Mouse (Mus musculus): ENCODE measurements around the gene Macf1.
"Not testable (repeated sequence)": the region's sequence is repeated elsewhere in the genome, so short reads cannot be mapped to it uniquely, and the experiment has no call there.

The Macf1 gene

DNA sequence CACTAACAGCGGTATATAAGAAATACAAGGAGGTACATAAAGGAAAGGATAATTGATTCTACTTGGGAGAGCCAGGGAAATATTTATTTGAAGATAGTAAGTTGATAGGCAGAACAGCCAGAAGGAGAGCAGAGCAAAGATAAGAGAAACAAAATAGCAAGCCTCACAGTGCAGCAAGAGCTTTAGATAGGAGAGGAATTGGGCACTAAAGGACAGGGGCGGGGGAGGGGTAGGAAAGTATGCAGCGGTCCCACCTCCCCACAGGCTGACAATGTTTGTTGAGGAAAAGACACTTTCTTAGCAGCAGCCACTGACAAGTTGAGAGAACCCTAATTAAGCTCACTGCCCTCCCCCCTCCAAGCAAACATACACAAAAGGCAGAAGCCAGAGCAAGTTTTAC lies 131.5 kb downstream of the Macf1 start:
- no peak for DNase-seq (ENCODE audit: extremely low spot score)

DNA sequence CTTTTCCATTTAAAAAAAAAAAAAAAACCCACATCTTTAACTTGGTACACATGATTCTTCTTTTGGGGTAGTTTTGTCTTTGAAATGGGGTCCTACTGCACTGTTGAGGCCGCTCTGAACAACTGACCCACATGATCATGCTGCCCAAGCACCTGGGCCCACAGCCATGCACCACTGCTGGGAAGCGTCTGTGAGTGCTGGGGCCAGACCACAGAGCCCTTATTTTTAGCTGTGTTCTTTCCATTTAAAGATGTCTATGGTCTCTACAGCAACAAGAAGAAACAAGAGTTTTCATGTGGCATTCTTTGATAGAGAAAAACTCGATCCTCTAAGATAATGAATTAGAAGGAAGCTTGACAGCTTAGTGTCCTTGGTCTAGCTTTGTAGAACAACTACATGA lies 135.8 kb downstream of the Macf1 start:
- no peak for DNase-seq (ENCODE audit: extremely low spot score)

DNA sequence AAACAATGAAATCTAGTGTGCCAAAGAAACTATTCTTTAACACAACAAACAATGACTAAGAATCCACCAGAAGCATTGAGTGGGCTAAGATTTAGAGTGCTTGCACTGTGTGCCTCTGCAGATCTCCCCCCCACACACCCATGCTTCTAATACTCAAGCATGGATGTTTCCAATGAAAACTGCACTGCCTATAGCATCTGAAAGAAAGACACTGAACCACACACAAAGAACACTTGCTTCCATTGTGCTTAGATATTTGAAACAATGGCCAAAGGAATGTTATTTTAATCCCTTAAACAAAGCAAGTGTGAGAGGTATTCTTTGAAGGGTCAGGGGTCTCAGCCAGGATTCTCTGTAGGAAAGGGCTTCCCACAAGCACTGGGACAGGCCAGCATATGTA lies 140.5 kb downstream of the Macf1 start:
- no peak for DNase-seq (ENCODE audit: extremely low spot score)

DNA sequence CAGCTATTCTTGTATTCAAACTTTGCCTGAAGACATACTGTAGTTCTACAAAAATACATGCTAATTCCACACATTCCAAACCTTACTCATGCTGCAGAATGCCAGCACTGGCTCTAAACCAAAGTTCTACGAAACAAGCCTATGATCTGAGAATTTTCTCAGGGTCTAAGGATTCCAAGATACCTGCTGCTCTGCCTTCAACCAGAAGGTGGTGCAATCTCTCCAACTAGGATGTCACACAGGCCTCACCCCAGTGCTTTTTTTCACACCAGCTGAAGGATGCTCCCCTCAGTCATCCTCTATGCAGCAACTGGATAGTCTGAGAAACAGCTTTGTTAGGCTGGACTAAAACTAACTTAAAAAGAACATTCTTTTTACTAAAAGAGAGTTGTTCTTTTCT lies 148.9 kb downstream of the Macf1 start:
- DNase-seq (ENCODE audit: extremely low spot score) = peak; percentile 53

DNA sequence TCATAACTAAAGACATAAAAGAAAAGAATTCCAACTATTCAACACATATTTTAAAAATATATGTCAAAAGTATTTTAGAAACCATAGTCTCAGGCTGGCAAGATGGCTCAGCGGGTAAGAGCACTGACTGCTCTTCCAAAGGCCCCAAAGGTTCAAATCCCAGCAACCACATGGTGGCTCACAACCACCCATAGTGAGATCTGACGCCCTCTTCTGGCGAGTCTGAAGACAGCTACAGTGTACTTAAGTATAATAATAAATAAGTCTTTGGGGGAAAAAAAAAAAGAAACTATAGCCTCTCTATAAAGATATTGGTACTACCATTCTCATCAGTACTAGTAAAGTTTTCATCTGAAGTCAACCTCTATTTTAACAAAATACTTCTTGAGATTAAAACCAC lies 152.2 kb downstream of the Macf1 start:
- no peak for DNase-seq (ENCODE audit: extremely low spot score)

DNA sequence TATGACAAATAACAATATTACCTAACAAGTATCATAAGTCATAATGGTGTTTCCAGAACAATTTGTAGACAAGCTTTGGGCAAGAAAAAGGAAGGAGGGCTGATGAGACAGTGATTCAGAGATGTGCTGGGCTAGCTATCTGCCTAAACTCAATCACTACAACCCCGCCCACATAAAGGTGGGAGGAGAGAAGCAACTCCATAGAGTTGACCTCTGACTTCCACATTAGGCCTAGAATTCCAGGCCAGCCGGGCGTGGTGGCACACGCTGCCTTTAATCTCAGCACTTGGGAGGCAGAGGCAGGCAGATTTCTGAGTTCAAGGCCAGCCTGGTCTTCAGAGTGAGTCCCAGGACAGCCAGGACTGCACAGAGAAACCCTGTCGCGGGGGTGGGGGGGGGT lies 153.2 kb downstream of the Macf1 start:
- DNase-seq (ENCODE audit: extremely low spot score) = no peak

DNA sequence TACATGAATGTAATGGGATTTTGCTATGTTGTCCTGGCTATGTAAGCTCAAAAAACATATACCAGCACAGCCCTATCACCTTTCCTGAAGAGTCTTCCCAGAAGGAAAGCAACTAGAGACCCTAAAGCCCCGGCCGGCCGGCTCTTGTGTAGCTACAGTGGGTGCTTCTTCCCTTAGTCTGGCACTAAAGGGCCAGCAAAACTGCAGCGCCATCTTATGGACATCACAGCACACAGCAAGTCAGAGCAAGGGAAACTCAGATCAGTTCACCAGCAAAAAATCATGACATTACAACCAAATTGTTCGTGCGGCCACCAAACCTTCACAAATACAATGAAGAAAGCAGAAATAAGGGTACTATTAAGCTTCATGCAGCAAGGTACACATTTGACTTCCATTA lies 154.9 kb downstream of the Macf1 start:
- peak; percentile 35 for DNase-seq (ENCODE audit: extremely low spot score)

DNA sequence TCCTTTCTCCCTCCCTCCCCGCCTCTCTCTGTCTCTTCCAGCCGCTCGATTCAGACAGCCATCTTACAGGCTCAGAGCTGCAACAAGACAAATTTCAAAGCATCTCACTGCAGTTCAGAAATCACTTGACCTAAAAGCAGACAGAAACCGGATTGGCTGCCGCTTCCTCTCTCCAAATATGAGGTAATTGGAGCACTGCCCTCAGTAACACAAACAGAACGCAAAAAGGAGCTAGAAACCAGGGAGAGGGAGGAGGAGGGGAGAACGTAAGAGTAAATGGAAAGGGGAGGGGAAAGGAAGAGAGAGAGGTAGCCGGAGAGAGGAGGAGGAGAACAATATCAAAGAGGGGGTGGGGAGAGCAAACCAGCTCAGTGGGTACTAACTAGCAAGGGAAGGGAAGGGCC lies 156.6 kb downstream of the Macf1 start:
- DNase-seq (ENCODE audit: extremely low spot score) = peak; percentile 37

DNA sequence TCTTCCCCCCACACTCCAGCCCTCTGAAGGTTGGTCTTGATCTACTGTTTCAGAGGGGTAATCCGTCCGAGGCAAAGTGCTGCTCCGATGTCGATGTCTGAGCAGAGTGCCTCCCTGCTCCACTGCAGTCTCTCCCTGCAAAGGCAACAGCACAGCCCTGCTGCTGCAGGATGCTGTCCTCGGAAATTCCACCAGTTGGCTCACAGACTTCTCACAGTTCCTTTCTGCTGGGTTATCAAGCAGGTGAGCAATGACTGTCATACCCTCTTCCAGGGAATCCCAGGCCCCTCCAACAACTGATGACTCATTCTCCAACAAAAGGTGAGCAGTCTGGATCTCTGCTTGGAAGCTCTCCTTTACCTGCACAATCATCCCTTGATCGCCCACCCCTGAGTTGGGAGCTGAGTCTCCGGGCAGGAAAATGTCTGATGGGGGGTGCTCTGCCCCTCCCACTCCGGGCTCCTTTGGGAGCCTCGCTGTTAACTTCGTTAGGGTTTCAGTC lies 157.3 kb downstream of the Macf1 start:
- no peak for DNase-seq (ENCODE audit: extremely low spot score)

DNA sequence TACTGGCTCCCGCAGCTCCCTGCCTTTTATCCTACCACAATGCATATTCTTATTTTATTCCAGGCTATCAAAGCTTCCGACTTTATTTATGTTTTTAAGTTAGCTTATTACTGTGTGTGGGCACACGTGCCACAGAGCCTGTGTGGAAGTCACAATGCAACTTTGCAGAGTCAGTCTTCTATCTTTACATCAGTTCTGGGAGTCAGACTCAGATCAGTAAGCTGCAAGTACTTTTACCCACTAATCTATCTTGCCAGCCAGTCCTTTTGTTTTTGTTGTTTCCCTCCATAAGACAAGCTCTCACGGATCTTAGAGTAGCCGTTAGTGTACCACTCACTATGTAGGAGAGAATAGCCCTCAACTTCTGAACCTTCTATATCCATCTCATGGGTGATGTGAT lies 159.4 kb downstream of the Macf1 start:
- DNase-seq (ENCODE audit: extremely low spot score) = no peak

DNA sequence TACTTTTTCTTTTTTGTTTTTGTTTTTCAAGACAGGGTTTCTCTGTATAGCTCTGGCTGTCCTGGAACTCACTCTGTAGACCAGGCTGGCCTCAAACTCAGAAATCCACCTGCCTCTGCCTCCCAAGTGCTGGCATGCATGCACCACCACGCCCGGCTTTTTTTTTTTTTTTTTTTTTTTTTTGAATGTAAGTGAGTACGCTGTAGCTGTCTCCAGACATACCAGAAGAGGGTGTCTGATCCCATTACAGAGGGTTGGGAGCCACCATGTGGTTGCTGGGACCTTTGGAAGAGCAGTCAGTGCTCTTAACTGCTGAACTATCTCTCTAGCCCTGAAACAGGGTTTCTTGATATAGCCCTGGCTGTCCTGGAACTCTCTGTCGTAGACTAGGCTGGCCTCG lies 164.0 kb downstream of the Macf1 start:
- DNase-seq (ENCODE audit: extremely low spot score) = not testable (repeated sequence)

DNA sequence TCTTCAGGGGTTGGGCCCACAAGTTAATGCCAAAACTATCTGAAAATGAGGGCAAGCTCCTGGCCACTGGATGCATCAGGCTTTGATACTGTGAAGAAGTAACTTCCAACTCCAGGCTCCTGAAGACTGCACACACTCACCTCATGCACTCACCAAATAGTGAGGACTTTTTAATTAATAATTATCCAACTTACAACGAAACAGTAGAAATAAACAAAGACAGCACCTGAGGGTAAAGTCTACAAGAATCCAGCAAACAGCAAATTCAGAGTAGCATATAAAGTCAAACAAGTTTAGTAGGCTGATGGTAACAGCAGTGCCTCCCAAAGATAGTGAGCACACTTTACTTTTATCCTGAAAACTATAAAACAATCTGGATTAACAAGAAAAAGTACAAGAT lies 168.5 kb downstream of the Macf1 start:
- no peak for DNase-seq (ENCODE audit: extremely low spot score)

DNA sequence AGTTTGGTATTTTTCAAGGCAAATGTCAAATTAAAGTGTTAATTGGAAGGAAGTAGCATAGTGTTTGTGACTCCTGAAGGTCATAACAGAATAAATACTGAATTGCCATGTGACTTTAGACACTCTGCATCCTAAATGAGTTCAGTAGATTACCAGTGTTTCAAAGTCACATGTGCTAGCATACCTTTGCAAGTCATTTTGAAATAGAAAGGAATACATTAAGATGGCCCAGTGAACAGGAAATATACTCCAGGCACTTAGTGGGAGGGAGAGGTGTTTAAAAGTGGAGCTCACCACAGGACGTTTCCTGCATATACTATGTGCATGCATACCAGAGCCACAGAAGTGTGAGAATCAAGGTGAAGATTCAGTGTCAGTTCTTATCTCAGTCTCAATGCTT lies 174.0 kb downstream of the Macf1 start:
- DNase-seq (ENCODE audit: extremely low spot score) = no peak

DNA sequence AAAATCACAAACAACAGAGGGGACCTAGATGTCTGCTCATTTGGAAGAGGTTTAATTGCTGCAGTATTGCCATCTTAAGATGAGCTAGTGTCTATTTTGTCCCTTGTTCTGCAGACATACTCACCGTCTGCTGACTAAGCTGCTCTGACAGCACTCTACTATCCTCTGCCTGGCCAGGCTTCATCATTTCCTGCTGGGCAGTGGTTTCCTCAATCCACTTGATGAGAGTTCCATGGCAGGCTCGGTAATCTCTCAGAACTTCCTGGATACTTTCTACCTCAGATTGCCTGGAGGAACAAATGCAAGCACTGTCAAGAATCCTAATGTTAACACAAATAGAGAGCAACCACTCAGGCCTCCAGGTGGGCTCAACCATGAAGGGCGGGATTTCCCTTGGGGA lies 195.1 kb downstream of the Macf1 start:
- no peak for DNase-seq (ENCODE audit: extremely low spot score)

DNA sequence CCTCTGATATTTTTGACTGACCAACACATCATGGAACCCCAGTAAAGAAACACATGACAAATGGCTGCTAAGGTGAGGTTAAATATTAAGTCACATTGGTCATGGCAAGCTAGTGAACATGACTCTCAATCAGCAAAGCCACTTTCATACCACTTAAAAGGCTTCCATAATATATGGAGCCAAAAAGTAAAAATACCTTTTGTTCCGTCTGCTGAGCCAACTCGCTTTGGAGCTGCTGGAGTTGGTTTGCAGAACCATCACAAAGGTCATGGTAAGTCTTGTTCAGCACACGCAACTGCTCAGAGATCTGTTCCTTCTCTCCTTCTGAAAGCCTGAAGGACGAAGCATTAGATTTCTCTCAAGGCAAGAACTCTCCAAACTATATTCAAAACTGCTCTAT lies 204.2 kb downstream of the Macf1 start:
- no peak for DNase-seq (ENCODE audit: extremely low spot score)

DNA sequence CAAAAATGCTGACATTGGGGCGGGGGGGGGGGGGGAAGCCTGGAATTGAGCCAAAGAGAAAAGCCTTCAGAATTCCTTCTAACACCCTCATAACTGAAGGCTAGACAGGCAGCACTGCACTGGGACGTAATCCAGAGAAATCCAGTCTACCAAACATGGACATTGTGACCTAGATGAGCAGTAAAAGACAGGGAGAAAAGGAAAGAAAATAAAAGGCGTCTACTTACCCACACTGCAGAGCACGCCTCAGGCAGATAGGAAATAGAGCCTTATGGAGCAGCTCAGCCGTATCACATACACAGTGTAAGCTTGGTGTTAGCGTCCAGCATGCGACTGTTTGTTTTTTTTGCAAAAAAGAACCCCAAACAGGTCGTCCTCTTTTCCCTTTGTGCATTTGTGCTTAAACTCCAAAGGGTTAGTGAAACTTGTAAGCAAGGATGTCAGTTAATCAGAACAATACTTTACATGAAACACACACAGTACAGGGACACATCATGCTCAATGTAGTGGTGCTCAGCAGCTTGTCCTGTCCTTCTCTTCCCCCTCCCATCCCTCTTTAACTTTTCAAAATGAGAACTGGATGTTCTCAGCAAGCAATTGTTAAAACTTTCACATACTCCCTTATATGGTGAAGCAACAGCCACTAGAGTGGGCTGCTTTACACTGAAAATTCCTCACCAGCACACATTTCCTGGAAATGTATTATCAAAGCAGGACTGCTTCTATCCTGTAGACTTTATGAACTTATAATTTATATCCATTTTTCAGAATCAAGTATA lies 205.3 kb downstream of the Macf1 start:
- no peak for DNase-seq (ENCODE audit: extremely low spot score)

DNA sequence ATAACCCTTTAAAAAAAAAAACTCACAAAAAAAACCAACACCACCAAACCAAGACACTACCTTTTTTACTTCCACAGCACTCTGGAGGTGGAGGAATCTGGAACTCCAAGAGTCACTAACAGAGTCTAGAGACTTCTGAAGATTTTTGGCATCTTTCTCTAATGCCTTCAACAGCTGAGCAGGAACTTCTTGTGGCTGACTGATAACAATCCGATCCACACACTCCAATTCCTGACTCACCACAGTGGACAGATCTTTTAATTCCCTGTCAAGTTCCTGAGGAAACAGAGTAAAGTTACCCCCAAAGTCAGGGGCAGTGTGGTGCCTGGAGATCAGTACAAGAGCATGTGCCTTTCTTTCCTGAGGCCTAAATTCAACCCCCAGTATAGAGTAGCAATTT lies 218.4 kb downstream of the Macf1 start:
- no peak for DNase-seq (ENCODE audit: extremely low spot score)

DNA sequence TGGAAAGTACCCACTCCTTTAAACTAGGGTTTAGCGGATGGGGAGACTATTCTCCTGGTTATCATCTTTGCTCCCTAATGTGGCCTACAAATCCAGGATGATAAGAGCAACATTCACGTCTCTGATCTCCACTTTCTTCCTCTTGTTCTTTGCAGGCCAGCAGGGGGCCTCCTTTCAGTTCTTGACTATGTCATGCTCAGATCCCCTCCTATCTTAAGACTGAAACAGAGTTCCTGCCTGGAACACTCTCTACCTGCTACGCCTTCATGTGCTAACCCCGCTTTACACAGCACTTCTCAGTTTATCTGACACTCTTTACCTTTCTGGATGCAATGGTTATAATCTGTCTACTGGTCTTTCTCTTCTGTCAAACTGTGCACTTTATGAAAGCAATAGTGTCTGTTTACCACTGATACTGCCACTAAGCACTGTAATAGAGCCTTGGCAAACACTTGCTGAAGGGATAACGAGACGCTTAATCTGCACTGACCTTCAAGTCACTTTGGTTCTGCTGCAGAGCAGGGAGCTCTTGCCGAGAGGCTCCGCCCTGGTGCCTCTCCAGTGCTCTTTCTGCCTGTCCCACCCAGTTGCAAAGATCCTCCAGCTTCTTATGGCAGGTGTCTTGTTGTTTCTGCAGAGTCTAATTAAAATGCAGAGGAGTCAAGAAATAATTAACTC lies 223.4 kb downstream of the Macf1 start:
- DNase-seq (ENCODE audit: extremely low spot score) = no peak

DNA sequence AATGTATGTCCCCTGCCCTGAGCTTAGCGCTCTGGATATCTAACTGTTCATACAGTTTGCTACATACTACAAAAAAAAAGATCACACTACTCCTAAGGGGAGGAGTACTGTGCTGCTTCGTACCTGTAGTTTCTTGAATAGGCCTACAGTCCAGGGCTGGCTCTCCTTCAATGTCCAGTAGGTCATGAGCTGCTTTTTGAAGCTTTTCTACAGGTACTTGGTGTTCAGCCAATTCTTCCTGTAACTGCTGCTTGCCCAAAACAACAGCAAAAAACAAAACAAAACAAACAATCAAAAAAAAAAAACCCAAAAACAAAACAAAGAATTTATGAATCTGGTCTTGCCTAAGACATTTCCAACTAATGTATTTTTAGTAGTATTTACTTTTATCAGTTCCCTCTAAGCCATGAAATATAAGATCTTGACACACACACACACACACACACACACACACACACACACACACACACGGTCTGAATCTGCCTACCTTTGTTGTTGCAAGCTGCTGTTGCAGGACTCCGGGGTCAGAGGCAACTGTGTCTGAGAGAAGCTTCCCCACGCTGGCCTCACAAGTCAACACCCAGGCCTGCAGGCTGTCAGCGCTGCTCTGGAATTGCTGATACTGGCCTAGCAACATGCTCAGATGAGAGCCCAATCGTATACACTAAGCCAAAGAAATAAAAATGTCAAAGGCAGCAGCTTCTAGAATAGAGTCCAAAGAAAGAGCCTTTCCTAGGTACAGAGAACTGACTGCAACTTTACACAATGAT lies 229.1 kb downstream of the Macf1 start:
- no peak for DNase-seq (ENCODE audit: extremely low spot score)

DNA sequence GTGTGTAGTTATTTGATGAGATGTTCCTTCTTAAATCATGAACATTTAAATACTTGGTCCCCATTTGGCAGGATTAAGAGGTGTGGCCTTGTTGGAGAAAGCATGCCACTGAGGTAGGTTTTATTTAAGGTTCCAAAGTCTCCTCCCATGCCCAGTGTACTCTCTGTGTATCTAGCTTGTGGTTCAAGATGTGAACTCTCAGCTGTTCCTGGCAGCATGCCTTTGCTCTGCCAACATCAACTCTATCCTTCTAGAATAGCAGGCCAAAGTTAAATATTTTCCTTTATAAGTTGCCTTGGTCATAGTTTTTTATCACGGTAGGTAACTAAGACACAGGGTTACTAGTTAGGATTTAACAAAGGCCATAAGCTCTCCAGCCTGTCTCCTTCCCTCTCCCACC lies 230.4 kb downstream of the Macf1 start:
- no peak for DNase-seq (ENCODE audit: extremely low spot score)

DNA sequence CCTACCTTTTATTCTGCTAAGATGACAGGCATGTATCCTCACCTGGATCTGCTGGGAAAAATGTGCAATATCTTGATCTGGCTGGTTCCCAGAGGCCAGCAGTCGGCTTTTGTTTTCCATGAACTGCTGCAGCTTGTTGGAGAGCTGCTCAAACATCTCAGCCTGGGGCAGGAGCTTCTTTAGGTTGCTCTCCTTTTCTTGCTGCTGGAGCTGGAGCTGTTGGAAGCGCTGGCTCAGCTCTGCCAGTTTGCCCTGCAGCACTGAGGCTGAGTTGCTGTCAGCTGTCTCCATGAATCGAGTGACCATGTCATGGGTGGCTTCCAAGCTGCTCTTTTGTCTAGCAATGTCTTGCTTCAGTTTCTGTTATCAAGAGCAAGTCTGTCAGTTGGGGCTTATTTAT lies 232.2 kb downstream of the Macf1 start:
- no peak for DNase-seq (ENCODE audit: extremely low spot score)

DNA sequence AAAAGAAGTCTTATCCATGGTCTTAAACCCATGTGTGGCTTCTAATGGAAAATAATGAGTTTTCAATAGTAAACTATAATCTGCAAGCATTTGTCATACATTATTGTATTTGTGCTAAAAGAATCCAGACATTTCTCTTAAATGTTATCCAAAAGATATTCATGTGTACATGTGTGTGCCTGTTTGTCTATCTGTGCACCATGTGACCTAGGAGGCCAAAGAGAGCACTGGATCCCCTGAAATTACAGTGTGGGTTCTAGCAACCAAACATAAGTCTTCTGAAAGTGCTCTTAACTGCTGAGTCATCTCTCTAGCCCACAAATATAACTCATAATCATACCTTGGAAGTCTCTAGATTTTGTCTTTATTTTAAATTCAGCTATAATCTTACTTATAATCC lies 234.9 kb downstream of the Macf1 start:
- DNase-seq (ENCODE audit: extremely low spot score) = no peak

DNA sequence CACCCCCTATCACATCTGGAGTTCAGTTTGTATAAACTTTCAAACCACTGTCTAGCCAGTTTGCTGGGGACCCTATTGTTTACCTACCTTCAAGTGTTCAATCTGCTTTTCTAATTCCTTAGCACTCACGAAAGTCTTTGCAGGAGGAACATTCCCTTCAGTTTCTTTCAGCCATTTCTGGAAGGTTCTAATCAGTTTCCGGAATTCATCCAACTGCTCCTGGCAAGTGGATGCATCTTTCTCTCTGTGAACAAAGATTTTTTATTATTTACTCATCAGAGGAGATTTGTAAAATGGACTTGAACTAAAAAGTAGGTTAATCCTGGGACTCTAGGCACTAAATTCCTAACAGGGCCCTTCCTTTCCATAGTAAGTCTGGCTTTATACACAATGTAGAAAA lies 236.1 kb downstream of the Macf1 start:
- no peak for DNase-seq (ENCODE audit: extremely low spot score)
